Mouse (Mus musculus) embryonic facial prominence, embryonic 11.5 days (tissue): ENCODE data around the gene Prrg2. TPM values are rescaled to one million over a fixed set of nuclear protein-coding genes. Genes with fewer than 3 reads are reported as not detected.

Experiments used
- ATAC-seq: fragments of 200-750 bp; cut with Nextera tagmentation; replicated peaks from 2 replicates; pipeline ENCODE4 v1.8.0; 2017; ENCODE audit warnings: low read depth; ENCODE audit not compliant: insufficient number of reproducible peaks, low FRiP score, low TSS enrichment
- DNase-seq: peaks from one replicate; pipeline ENCODE4 v3.0.0-alpha.2; 2015; ENCODE audit warnings: low spot score
- H3K27ac ChIP-seq: fragments of 300-500 bp; sonication (generic); replicated peaks from 2 replicates; pipeline ENCODE4 v1.5.1; 2014; ENCODE audit warnings: mild to moderate bottlenecking, low read depth, low read length, control low read depth
- H3K27me3 ChIP-seq: fragments of 300-500 bp; sonication (generic); 2 replicates; pipeline ENCODE4 v1.6.1; 2014; ENCODE audit warnings: mild to moderate bottlenecking, low read length, moderate library complexity, mixed read lengths; ENCODE audit not compliant: control insufficient read depth, insufficient read depth
- H3K36me3 ChIP-seq: fragments of 300-500 bp; sonication (generic); replicated peaks from 2 replicates; pipeline ENCODE4 v1.6.1; 2014; ENCODE audit warnings: low read depth, mild to moderate bottlenecking, low read length, moderate library complexity, mixed read lengths; ENCODE audit not compliant: control insufficient read depth, insufficient read depth
- H3K4me1 ChIP-seq: fragments of 300-500 bp; sonication (generic); 2 replicates; pipeline ENCODE4 v1.6.1; 2014; ENCODE audit warnings: low read length, mixed read lengths; ENCODE audit not compliant: control insufficient read depth, insufficient read depth
- H3K4me2 ChIP-seq: fragments of 300-500 bp; sonication (generic); 2 replicates; pipeline ENCODE4 v1.6.1; 2014; ENCODE audit warnings: low read depth, mild to moderate bottlenecking, control low read depth, low read length, moderate library complexity
- H3K4me3 ChIP-seq: fragments of 300-500 bp; sonication (generic); 2 replicates; pipeline ENCODE4 v1.5.1; 2014; ENCODE audit warnings: low read depth, low read length, control low read depth
- H3K9ac ChIP-seq: fragments of 300-500 bp; sonication (generic); replicated peaks from 2 replicates; pipeline ENCODE4 v1.6.1; 2014; ENCODE audit warnings: mild to moderate bottlenecking, control low read depth, low read length
- H3K9me3 ChIP-seq: fragments of 300-500 bp; sonication (generic); replicated peaks from 2 replicates; pipeline ENCODE4 v1.6.1; 2016; ENCODE audit warnings: mild to moderate bottlenecking, low read length, inconsistent platforms, mixed read lengths; ENCODE audit not compliant: control insufficient read depth
- WGBS: fragments of 180-500 bp; shearing (Covaris S2); extraction: QIAGEN DNeasy Blood & Tissue Kit; methylation state at CpG from one replicate; pipeline ENCODE4 v1.1.7; 2014; 5-methylcytosine and 5-hydroxymethylcytosine counted together
- polyA plus RNA-seq: library from polyadenylated mRNA; unstranded; fragments of >200 nt; fragmentation: Nextera tagmentation; extraction: Ambion mirVana; gene quantifications from 2 replicates; pipeline ENCODE4 v1.2.1, GENCODE M21; 2014

Gene Prrg2
- polyA plus RNA-seq, 1 experiment from 2014 or later: 17.9 TPM

DNA sequence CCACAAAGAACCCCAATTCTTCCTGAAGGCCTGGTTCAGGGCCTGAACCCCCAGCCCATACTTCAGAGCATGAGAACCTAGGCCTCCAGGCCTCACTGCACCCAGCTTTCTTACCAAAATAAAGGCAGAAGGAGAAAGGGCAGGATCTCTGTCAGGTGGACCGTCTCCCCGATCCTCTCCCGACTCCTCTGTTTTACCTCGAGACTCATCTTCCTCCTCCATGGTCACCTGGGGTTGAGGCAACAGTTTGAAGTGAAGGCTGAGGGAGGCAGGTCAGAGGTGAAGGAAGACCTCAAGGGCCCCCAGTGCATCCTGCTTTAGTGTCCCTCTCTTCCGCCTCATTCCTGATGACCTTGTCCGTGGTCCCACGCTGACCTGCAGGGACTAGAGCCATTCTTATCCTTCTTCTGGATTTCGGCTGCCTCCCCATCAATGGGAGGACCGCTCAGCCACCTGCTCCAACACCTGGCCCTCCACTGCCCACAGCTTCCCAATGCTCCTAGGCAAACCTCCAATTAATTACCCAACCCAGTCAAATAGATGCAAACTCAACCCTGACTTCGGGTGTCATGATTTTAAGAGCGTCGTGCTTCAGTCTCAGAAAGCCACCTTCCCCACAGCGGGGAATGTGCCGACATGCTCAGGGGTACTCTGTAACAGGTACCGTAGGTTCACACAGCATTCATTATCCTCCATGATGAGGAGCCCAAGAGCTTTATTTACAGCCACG, 48.9 kb downstream of the Prrg2 start:
- H3K27ac ChIP-seq: no peak overlapping the region

DNA sequence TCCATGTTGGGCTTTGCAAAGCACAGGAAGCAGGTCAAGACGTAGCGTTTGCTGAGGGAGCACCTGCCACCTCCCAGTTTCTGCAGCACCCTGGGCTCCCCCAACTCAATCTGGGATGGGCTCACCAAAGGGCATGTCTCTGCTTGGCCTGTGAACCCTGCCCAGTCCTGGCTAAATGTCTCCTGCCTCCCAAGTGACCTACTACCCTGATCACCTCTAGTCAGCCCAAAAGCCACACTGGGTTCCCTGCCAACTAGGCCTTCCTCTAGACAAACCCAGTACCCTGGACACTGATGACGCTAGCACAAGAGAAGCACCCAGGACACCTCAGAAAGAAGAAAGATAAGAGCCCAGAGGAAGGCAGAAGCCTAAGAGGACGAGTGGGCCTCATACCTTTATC, 49.7 kb downstream of the Prrg2 start:
- DNase-seq (no peak), ATAC-seq (no peak)
- Histone ChIP-seq H3K4me1 (peaks cover 2% of the 10 kb centered on the region; the same call in 1 of the 2 replicates), H3K4me2 (no peak overlapping the region), H3K36me3 (peaks cover 16% of the 10 kb centered on the region), H3K4me3 (no peak overlapping the region), H3K27ac (no peak overlapping the region), H3K9me3 (no peaks in the 10 kb centered on the region), H3K27me3 (no peaks in the 10 kb centered on the region), H3K9ac (no peak overlapping the region)
- 92% methylated on average over 4 of the region's 4 CpGs for WGBS

More for the DNA sequence above, 48.9 kb downstream of the Prrg2 start:
- WGBS: 95% methylated on average over 16 of the region's 16 CpGs
- H3K27me3 ChIP-seq: no peaks in the 10 kb centered on the region
- no peak overlapping the region for H3K4me3 ChIP-seq
- H3K9me3 ChIP-seq: no peaks in the 10 kb centered on the region
- no peak overlapping the region for H3K4me2 ChIP-seq
- peaks cover 2% of the 10 kb centered on the region; the same call in 1 of the 2 replicates for H3K4me1 ChIP-seq
- DNase-seq (no peak), ATAC-seq (no peak)
- no peak overlapping the region for H3K9ac ChIP-seq
- H3K36me3 ChIP-seq: peaks cover 9% of the 10 kb centered on the region

DNA sequence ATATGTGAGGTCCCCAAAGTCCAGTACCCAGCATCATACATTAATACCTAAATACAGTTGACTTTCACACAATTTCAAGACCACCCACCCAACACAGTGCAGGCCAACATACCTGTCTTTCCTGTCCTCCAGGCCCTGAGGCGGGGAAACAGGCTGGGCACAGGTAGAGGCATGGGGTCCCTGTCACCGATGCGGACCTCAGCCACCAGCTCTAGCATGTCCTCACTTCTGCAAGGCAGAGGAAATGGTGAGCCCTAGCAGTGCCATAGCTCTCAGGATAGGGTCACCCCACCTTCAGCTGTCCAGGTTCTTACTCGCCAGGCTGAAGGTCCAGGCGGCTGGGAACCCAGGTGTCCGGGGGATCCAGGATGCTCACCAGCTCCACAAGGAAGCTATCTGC, 50.5 kb downstream of the Prrg2 start:
- Histone ChIP-seq H3K27me3 (no peaks in the 10 kb centered on the region), H3K9me3 (no peaks in the 10 kb centered on the region), H3K27ac (no peak overlapping the region), H3K9ac (no peak overlapping the region), H3K36me3 (peaks cover 24% of the 10 kb centered on the region), H3K4me1 (peaks cover 2% of the 10 kb centered on the region; the same call in 1 of the 2 replicates), H3K4me2 (no peak overlapping the region), H3K4me3 (no peak overlapping the region)
- DNase-seq (no peak), ATAC-seq (no peak)
- WGBS: 95% methylated on average over 6 of the region's 6 CpGs

DNA sequence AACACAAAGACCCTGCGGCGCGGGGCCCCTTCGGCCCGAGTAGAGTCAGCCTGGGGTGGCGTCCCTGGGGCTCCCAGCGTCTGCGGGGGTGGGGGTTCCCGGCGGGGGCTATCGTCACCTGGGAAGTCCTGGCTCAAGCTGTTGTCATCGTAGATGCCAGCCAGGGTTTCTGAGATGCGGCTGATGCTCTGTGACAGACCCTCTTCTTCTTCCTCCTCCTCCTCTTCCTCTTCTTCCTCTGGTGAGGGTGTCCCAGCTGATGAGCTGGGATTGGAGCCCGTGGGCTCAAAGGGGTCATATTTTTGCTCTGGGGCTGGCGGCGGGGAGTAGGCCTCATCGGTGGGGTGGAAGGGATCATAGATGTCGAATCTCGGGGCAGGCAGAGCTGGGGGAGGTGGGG, 54.1 kb downstream of the Prrg2 start:
- H3K27me3 ChIP-seq: no peaks in the 10 kb centered on the region
- no peak overlapping the region for H3K9ac ChIP-seq
- no peak overlapping the region for H3K4me2 ChIP-seq
- ATAC-seq (no peak), DNase-seq (no peak)
- no peaks in the 10 kb centered on the region for H3K4me1 ChIP-seq
- H3K4me3 ChIP-seq: no peak overlapping the region
- peaks cover 44% of the 10 kb centered on the region for H3K36me3 ChIP-seq
- H3K27ac ChIP-seq: no peak overlapping the region
- H3K9me3 ChIP-seq: no peaks in the 10 kb centered on the region
- 93% methylated on average over 19 of the region's 19 CpGs for WGBS

DNA sequence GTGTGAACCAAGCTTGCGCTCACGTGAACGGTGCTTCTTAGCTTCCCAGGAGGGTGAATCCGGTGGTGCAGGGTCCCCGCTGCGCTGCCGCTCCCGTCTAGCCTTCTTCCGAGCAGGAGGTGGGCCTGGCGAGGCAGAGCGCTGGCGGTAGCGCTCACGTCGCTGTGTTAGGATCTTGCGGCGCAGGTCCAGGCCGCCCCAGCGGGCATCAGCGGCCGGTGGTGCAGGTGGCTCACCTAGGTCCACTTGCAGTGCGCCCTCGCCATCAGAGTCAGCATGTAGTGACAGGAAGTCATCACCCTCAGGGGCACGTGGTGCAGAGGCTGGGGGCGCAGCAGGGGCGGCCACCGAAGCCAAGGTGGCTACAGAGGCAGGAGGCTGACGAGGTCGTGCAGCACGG, 54.6 kb downstream of the Prrg2 start:
- 94% methylated on average over 30 of the region's 30 CpGs for WGBS
- H3K27ac ChIP-seq: no peak overlapping the region
- no peak for DNase-seq
- no peak for ATAC-seq
- H3K36me3 ChIP-seq: peaks cover 49% of the 10 kb centered on the region
- H3K9me3 ChIP-seq: no peaks in the 10 kb centered on the region
- no peaks in the 10 kb centered on the region for H3K27me3 ChIP-seq
- no peak overlapping the region for H3K9ac ChIP-seq
- no peak overlapping the region for H3K4me3 ChIP-seq
- no peak overlapping the region for H3K4me2 ChIP-seq
- no peaks in the 10 kb centered on the region for H3K4me1 ChIP-seq

DNA sequence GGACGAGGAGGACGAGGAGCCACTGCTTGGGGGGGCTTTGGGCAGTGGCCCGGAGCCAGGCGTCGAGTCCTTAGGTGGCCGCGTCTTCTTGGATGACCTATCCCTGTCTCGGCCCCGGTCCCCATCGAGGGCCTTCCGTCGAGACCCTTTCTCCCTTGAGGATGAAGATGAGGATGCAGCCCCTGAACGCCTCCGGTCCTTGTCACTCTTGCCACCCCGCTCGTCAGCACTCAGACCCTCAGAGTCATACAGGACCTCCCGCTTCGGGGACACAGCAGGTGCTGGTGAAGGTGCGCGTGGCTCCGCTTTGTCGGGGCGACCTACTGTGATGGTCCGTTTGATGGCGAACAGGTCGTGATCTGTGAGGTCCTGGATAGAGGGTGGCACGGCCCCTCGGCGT, 55.3 kb downstream of the Prrg2 start:
- Histone ChIP-seq H3K27me3 (no peaks in the 10 kb centered on the region), H3K4me3 (no peak overlapping the region), H3K4me2 (no peak overlapping the region; the same call in 1 of the 2 replicates), H3K9ac (no peak overlapping the region), H3K4me1 (no peaks in the 10 kb centered on the region), H3K9me3 (no peaks in the 10 kb centered on the region), H3K36me3 (peaks cover 50% of the 10 kb centered on the region), H3K27ac (no peak overlapping the region)
- ATAC-seq (no peak), DNase-seq (no peak)
- 96% methylated on average over 29 of the region's 29 CpGs for WGBS

DNA sequence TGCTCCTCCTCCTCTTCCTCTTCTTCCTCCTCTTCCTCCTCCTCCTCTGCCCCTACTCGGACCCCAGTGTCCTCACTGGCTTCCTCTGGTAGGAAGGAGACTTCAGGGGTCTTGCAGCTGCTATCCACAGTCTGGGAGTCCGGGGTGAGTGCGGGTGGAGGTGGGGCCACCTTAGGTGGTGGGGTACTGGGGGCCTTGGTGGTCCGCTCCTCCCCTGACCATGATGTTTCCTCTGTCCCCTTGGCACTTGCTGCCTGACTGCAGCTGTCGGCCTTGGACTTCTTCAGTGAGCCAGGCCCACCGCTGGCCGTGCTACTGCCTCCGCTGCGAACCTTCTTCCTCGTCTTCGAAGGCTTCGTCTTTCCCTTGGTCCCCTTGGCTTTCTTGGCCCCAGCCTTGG, 56.0 kb downstream of the Prrg2 start:
- H3K27ac ChIP-seq: no peak overlapping the region
- H3K4me1 ChIP-seq: no peaks in the 10 kb centered on the region
- no peak overlapping the region for H3K9ac ChIP-seq
- no peak overlapping the region for H3K4me3 ChIP-seq
- ATAC-seq (no peak), DNase-seq (no peak)
- no peaks in the 10 kb centered on the region for H3K27me3 ChIP-seq
- H3K9me3 ChIP-seq: no peaks in the 10 kb centered on the region
- no peak overlapping the region for H3K4me2 ChIP-seq
- 96% methylated on average over 12 of the region's 12 CpGs for WGBS
- H3K36me3 ChIP-seq: peaks cover 46% of the 10 kb centered on the region

DNA sequence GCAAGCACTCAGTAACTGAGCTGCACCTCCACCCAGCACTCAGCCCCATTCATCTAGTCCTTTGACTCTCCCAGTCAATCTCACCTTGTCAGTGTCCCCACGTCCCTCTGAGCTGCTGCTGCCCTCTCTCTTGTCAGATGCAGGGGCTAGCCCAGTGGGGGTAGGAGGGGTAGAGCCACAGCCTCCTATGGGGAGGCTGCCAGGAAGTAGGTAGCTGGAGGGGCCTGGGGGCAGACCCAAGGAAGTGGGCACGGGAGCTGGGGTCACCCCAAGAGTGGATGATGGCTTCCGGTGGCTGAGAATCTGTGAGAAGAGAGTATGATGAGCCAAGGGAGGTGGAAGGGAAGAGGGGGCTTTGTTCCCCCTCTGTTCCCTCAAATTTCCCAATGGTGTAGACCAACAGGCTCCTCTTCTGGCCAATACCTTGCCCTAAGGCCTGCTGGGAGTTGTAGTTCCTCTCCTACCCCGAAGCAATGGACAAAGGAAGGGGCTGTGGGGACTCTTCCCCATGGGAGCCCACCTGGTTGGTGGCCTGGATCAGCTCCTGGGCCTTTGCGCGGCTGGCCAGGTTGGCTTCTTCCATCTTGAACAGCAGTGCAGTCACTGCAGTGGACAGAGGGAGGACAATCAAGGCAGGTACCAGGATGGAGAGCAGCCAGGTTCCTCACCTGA, 57.0 kb downstream of the Prrg2 start:
- no peak for ATAC-seq
- no peak overlapping the region for H3K4me3 ChIP-seq
- no peaks in the 10 kb centered on the region for H3K4me1 ChIP-seq
- H3K27ac ChIP-seq: no peak overlapping the region
- no peaks in the 10 kb centered on the region for H3K27me3 ChIP-seq
- 88% methylated on average over 6 of the region's 6 CpGs for WGBS
- no peak overlapping the region for H3K4me2 ChIP-seq
- H3K9me3 ChIP-seq: no peaks in the 10 kb centered on the region
- DNase-seq: no peak
- peaks cover 51% of the 10 kb centered on the region for H3K36me3 ChIP-seq
- no peak overlapping the region for H3K9ac ChIP-seq
